Mouse (Mus musculus) bone marrow macrophage, adult 2 months (primary cell): ENCODE measurements around the gene Otol1.

Experiments used
- CTCF ChIP-seq: IDR thresholded peaks from 2 replicates; pipeline ENCODE4 v1.5.1; 2012; ENCODE audit warnings: low read depth, mild to moderate bottlenecking, low read length, moderate library complexity
- POLR2A ChIP-seq: IDR thresholded peaks from 2 replicates; pipeline ENCODE4 v1.6.1; 2012; ENCODE audit warnings: mild to moderate bottlenecking, low read depth, low read length, borderline replicate concordance

- TF ChIP-seq CTCF (no peak), POLR2A (no peak)
Observed at GRCm38 (mm10) chr3:69993806-69994205, 13.6 kb upstream of the Otol1 start.
